Mouse (Mus musculus) right cerebral cortex, postnatal 10 days (tissue): Measurements from ENCODE around the gene Opn3.

ENCODE experiments used
- DNase-seq, 2 experiments: peaks; one replicate each; pipeline ENCODE4 v3.0.0; 2021; ENCODE audit warnings: low spot score in 2 of 2

The Opn3 gene

DNA sequence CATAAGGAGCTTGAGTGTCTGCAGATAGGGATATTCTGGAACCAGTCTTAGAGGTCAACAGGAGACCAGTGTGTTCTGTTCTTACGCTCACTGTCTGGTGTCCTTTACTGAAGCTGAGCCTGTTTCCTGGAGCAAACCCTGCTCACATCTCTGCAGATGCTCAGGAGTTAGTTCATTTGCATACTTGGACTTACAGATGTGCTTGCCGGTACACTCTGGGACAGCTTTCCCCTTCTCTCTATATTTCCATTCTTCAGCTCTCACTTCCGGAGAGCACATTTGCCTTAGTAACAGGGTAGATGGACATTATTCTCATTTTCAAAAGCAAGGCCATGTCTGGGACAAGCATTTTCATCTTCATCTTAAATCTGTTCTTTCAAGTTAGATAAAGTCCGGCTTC is 44.0 kb downstream of the Opn3 start:
- DNase-seq, result no peak

DNA sequence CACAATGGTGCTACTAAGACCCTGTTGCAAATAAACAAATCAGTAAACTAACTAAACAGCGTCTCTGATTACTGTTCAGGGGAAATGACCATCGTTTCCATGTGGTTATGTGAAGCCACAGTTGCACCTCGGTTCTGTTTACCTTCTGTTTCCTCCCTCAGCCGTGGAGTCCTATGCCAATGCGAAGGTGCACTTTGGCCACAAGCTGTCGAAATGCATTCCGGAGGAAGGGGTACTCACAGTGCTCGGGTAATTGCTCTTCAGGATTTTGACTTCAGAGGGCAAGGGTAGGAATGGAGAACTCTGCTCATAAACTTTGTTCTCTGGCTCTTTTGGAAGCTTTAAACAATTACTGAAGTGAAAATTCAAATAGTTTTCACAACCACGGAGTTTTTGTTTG is 45.6 kb downstream of the Opn3 start:
- no peak for DNase-seq

GRCm38 (mm10) chr1:175643496-175644265 is 48.9 kb downstream of the Opn3 start:
- DNase-seq, result no peak

DNA sequence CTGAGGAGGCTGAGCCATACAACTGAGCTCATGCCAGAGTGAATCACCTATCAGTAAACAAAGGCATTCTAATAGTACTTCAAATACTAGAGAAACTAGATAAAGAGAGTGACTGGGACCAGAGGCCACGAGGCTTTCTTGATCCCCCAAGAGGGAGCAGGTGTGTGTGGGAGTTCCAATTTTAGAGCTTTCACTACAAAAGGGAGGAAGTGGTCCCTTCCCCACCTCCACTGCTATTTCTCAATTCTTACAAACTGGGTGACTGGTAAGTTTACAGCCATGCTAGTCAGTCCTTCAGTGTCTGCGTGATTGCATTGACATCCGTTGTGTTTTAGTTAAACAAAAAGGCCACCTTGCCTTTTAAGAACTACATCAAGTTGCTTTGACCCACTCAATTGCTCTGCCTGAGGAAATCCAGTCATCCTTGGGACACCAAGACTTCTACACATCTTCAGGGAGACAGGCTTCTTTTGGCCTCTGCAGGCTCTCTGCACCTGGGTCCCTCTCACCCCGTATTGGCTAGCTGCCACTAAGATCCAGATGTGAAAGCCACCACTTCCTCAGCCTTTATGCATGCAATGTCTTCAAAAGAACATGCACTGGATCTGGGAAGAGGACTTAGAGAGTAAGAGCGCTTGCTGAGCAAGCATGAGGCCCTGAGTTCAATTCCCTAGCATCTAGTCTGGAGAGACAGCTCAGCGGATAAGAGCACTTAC is 52.0 kb downstream of the Opn3 start:
- no peak for DNase-seq

DNA sequence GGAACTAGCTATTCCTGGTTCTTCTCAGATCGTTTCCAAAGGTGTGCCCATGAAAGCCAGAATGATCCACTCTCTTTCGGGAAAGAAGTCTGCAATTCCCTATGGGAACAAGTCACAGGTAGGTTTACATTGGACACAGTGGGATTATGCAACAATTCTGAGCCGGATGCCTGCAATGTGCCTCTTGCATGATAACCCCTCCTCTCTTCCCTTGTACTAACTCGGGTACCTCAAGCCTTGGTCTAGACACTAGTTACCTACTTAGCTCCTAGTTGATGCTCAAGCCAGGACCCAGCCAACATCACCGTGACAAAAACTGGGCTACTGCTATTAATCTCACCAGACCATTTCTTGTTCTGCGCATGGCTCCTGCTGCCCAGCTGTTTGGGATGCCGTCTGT is 53.5 kb downstream of the Opn3 start:
- DNase-seq, result no peak

DNA sequence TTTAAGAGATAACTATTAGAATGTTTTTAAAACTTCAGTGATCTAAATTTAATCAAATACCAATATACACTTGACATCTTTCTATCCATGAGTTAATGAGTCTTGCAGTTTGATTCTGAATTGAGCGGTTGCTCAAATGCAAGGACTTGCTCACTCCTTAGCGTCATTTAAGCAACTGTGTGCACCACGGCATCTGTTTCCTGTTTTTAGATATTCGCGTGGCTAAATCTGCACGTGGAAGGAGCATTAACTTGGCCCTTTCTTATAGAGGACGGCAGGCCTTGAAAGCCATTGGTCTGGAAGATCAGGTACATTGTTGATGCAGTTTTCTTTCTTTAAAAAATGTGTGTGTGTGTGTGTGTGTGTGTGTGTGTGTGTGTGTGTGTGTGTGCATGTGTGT is 54.9 kb downstream of the Opn3 start:
- DNase-seq, result no peak

DNA sequence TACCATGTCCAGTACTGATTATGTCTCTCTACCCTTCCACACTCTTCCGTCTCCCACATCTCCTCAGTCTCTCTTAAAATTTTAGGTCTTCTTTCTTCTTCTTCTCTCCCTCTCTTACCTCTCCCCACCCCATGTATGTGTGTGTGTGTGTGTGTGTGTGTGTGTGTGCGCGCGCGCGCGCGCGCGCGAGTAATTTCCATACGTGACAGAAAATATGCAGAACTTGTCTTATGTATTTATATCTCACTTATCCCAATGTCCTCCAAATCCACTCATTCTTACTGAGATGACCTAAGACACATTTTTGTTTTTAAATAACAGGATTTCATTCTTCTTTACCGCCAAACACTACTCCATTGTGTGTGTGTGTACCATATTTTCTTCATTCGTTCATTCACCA is 60.1 kb downstream of the Opn3 start:
- DNase-seq, result no peak

DNA sequence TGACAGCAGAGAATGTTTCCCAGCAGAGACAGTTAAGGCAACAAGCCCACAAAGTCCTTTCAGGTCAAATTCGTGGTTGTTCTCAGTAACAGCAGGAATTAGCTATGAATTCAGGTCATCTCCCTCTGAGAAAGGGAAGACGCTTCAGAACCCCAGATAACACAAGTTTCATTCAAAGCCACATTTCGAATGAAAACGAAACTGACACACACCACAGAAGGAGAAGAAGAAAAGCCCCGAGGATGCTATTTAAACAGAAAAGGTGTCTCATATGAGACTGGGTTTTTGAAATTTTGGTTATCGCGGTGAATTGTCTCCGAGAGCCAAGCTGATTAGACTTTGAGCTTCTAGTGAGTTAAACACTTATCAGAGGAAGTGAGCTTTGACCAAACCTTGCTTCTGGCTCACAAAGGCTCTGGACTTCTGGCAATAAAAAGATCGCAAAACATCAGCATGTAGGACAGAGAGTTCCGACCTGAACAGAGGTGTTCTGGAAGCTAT is 60.8 kb downstream of the Opn3 start:
- no peak for DNase-seq

DNA sequence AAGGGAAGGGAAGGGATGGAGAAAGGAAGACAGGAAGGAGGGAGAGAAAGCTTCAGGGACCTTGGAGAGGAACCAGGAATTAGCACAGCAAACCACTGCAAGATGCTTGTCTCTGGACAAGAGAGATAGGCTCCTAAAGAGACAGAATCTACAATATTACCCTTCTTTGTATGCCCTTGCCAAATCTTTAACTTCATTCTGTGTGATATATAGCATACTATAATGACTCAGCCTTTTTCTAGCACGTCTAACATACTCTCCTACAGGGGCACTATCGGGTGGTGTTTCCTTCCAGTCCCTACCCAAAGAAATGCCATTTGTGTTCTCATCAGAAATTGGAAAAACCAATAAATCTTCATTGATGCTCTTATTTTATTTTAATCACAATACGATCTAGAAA is 61.5 kb downstream of the Opn3 start:
- DNase-seq, result no peak

DNA sequence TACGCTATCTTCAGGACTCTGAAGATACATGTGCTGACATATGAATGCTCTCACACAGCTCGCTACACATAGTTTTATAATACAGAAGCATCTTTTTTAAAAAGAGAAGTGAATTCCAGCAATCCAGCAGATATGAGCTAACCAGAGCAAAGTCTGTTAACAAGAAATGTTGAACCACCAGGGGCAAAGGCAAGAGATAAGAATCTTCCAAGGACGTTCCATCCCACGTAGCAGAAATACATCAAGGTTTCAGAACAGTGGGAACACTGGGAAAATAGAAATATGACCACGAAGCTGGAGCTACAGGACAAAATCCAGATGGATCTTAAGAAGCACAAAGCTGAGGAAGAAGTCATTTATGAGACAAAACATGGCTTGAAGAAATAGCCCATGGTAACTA is 62.2 kb downstream of the Opn3 start:
- DNase-seq, result no peak

DNA sequence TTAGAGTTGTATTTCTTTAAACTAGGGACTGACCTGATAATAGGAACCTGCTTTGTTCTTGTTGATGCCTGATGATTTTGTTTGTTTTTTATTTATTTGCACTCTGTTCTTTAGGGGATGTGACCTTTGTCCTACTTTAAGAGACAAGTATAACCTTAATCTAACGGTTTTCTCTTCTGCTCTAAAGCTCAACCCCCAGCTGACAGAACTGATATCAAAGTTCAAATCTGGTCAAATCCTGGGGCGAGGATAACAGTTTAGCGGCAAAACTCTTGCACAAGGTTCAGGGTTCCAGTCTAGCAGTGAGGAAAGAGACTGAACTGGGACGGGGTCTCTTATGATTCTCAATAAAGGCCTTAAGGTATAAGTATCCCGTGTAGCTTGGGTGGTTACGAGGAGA is 63.3 kb downstream of the Opn3 start:
- DNase-seq, result no peak

DNA sequence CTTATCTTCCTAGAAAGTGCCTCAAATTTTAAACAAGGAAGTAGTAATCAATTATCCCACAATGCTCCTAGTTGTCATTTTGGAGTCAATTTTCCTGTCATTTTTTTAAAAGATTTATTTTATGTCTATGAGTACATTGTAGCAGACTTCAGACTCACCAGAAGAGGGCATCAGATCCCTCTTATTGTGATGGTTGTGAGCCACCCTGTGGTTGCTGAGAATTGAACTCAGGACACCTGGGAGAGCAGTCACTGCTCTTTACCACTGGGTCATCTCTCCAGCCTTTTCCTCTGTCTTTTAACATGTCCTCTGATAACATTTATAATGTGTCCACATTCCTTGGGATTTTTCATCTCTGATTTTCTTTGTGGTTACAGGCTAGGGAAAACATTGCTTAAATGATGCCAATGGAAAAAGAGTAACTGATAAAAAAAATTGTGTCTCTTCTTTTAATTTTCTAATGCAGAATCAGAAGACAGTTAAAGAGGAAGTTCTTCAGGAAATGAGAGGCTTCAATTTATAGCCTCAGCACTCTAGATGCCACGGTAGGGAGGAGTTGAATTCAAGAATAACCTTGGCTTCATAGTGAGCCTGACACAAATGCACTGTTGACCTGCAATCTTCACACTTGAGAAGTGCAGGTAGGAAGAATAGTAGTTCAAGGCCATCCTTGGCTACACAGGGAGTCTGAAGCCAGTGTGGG is 66.4 kb downstream of the Opn3 start:
- peak in 1 of 2 experiments; percentile 38 for DNase-seq

GRCm38 (mm10) chr1:175625257-175625879 is 67.2 kb downstream of the Opn3 start, which contains the start of gene Fh1:
Gene Fh1 (minus strand): TSS chr1:175625635.
- peak; percentile 97 to 99 for DNase-seq

DNA sequence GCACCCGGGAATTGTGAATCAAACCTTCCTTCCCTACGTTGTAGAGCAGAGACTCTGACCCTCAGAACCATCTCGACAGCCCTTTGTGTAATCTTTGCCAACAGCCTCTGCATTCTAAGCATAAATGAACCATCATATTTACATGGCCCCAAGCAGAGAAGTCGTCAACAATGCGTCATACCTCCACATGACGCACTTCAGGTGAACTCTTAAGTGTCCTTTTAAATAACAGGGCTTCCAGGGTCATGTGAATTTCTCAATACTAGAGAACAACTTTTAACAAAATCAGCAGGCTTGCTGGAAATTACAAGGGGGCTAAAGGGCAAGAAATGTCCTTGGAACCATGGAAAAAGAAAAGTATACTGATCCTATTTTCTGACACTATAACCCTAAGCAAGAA is 68.9 kb downstream of the Opn3 start:
- DNase-seq, result no peak

DNA sequence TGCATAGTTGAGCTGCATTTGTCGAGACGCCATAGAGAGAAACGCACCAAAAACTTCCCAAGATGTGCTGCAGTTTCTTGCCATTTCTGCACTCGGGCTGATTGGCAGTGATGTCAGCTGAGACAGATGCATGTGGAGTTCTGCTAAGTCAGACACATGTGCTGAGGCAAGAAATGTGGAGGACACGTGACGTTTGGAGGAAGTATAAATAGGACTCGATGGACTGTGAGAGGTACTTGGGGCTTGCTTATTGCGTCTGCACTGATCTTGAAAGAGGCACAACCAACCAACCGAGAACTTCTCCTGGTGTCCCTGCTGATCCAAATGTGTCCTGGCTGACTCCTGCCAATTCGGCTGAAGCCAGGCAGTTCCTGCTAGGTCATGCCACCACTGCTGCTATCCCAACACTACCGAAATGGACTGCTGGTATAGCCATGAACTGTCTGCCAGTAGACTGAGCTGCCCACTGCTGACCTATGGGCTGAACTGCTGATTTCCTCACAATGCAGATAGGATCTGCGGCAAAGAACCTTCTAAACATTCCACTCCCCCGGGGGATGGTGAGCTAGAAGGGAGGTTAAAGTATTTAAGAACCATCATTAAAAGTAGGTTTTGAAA is 72.7 kb downstream of the Opn3 start, which contains the start of gene Kmo:
Gene Kmo, plus strand, starts transcription at position 568 of the 618 bp plus-strand sequence.
- no peak for DNase-seq

- no peak for DNase-seq
These were observed 77.6 kb downstream of the Opn3 start for GRCm38 (mm10) chr1:175614992-175615391.
